Mouse (Mus musculus) forebrain, embryonic 12.5 days (tissue): Measurements from ENCODE around the gene Dffa. TPM values are rescaled to one million over a fixed set of nuclear protein-coding genes. Genes with fewer than 3 reads are reported as not detected.
"Not testable (repeated sequence)": the region's sequence is repeated elsewhere in the genome, so short reads cannot be mapped to it uniquely, and the experiment has no call there.

Source experiments
- ATAC-seq: fragments of 200-750 bp; cut with Nextera tagmentation; 2 replicates; pipeline ENCODE4 v1.8.0; 2017; ENCODE audit warnings: moderate TSS enrichment; ENCODE audit not compliant: low FRiP score
- H3K27ac ChIP-seq: fragments of 300-500 bp; sonication (generic); 2 replicates; pipeline ENCODE4 v1.5.1; 2016; ENCODE audit warnings: mild to moderate bottlenecking
- H3K27me3 ChIP-seq: fragments of 300-500 bp; sonication (generic); 2 replicates; pipeline ENCODE4 v1.6.1; 2016; ENCODE audit warnings: mild to moderate bottlenecking
- H3K36me3 ChIP-seq: fragments of 300-500 bp; sonication (generic); replicated peaks from 2 replicates; pipeline ENCODE4 v1.6.1; 2016; ENCODE audit warnings: mild to moderate bottlenecking
- H3K4me1 ChIP-seq: fragments of 300-500 bp; sonication (generic); 2 replicates; pipeline ENCODE4 v1.6.1; 2016
- H3K4me2 ChIP-seq: fragments of 300-500 bp; sonication (generic); 2 replicates; pipeline ENCODE4 v1.6.1; 2016; ENCODE audit warnings: mild to moderate bottlenecking, moderate library complexity
- H3K4me3 ChIP-seq: fragments of 300-500 bp; sonication (generic); replicated peaks from 2 replicates; pipeline ENCODE4 v1.5.1; 2016; ENCODE audit warnings: mild to moderate bottlenecking
- H3K9ac ChIP-seq: fragments of 300-500 bp; sonication (generic); 2 replicates; pipeline ENCODE4 v1.6.1; 2016; ENCODE audit warnings: mild to moderate bottlenecking
- H3K9me3 ChIP-seq: fragments of 300-500 bp; sonication (generic); 2 replicates; pipeline ENCODE4 v1.6.1; 2016
- WGBS: fragments of 180-500 bp; shearing (Covaris S2); methylation state at CpG from one replicate; pipeline ENCODE4 v1.1.7; 2016; 5-methylcytosine and 5-hydroxymethylcytosine counted together
- polyA plus RNA-seq: library from polyadenylated mRNA; unstranded; fragments of >200 nt; fragmentation: Nextera tagmentation; extraction: Ambion mirVana; gene quantifications from 2 replicates; pipeline ENCODE4 v1.2.1, GENCODE M21; 2016

Dffa gene
- polyA plus RNA-seq, 1 experiment from 2014 or later: 26.4 TPM

DNA sequence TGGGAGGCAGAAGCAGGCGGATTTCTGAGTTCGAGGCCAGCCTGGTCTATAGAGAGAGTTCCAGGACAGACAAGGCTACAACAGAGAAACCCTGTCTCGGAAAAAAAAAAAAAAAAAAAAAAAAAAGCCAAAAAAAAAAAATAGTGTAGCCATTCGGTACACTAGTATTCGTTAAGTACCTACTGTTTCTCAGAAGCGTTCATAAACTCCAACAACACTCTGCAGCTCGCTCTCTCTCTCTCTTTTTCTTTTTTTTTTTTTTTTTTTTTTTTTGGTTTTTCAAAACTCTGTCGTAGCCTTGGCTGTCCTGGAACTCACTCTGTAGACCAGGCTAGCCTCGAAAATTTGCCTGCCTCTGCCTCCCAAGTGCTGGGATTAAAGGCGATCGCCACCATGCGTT is 3.5 kb upstream of the Dffa start:
- peaks cover 26% of the 10 kb centered on the region for H3K4me1 ChIP-seq
- 89% methylated on average over 12 of the region's 12 CpGs for WGBS
- H3K27ac ChIP-seq: not testable (repeated sequence)

DNA sequence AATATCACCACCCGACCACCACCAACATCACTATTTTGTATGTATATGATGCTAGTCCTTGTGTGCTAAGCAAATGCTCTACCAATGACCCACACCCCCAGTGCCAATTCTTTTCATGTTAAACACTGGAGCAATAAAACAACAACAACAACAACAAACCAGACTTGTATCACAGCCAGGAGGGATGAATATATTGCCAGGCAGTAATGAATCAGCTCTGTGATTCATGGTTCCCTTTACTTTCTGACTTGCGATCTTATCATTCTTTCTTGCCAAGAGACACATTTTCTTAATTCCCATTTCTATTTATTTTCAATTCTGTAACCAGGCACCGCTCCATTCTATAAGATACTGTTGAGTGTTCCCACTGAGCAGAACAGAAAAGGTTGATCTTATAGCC is 2.5 kb upstream of the Dffa start:
- H3K4me2 ChIP-seq: no peak overlapping the region
- 89% methylated on average over 3 of the region's 3 CpGs for WGBS
- peaks cover 4% of the 10 kb centered on the region; the same call in 1 of the 2 replicates for H3K36me3 ChIP-seq
- no peaks in the 10 kb centered on the region for H3K27me3 ChIP-seq
- H3K27ac ChIP-seq: no peak overlapping the region
- ATAC-seq: no peak
- no peaks in the 10 kb centered on the region for H3K9me3 ChIP-seq
- no peak overlapping the region for H3K9ac ChIP-seq
- no peak overlapping the region for H3K4me3 ChIP-seq
- H3K4me1 ChIP-seq: peaks cover 26% of the 10 kb centered on the region

More for the DNA sequence above, 3.5 kb upstream of the Dffa start:
- H3K4me2 ChIP-seq, ATAC-seq, H3K9me3 ChIP-seq, H3K27me3 ChIP-seq, H3K36me3 ChIP-seq, H3K9ac ChIP-seq, H3K4me3 ChIP-seq: not testable (repeated sequence)

DNA sequence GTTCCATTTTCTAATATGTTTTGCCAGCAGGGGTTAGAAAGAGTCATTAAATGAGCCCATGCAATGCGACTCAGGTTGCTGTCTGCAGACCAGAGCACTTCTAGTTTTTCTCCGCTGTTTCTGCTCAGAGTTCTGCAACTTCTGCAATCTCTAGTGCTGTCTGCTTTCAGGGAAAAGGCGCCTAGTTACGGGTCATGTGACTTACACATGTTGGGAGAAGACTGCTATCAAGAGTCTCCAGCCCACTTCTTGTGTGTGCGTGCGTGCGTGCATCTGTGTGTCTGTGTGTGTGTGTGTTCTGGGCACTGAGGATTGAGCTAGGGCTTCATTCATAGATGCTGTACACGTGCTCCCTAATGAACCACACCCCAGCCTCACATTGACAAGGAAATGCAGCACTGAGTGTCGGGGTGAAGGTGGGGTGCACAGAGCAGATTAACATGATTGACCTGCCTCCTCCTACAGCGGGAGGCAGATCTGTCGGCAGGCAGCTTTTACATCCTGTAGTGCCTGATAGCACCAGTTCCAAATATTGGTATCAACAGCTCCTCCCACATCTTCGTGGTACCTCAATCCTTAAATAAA is 16.1 kb downstream of the Dffa start:
- not testable (repeated sequence) for H3K9ac ChIP-seq, H3K27ac ChIP-seq, H3K27me3 ChIP-seq, H3K9me3 ChIP-seq, H3K4me3 ChIP-seq, H3K4me2 ChIP-seq, H3K4me1 ChIP-seq, ATAC-seq
- WGBS: 84% methylated on average over 12 of the region's 12 CpGs
- H3K36me3 ChIP-seq: peaks cover 15% of the 10 kb centered on the region; the same call in 1 of the 2 replicates

DNA sequence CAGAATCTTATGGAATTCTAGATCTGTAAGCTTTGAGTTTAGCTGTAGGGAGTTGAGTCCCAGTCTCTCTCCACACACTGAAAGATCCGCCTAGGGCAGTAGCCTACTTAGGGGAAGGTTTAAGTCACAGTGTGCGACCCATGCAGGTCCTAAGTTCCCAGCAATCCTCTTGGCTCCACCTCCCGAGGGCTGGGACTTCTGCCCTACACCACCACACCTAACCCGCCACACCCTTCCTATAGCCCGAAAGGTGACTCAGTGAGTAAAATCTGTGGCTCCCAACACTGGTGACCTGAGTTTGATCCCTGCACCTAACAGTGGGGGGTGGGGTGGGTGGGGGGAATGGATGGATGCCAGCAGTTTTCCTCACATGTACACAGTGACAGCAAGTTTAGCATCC is 19.5 kb downstream of the Dffa start:
- Histone ChIP-seq H3K4me3 (no peak overlapping the region), H3K36me3 (peaks cover 19% of the 10 kb centered on the region), H3K9me3 (no peaks in the 10 kb centered on the region), H3K27me3 (no peaks in the 10 kb centered on the region), H3K9ac (no peak overlapping the region), H3K4me1 (0 out of 2 replicates have a peak, but pooled peaks cover 7% of the 10 kb centered on the region), H3K27ac (no peak overlapping the region), H3K4me2 (no peak overlapping the region)
- WGBS: 61% methylated on average over 5 of the region's 5 CpGs
- no peak for ATAC-seq

DNA sequence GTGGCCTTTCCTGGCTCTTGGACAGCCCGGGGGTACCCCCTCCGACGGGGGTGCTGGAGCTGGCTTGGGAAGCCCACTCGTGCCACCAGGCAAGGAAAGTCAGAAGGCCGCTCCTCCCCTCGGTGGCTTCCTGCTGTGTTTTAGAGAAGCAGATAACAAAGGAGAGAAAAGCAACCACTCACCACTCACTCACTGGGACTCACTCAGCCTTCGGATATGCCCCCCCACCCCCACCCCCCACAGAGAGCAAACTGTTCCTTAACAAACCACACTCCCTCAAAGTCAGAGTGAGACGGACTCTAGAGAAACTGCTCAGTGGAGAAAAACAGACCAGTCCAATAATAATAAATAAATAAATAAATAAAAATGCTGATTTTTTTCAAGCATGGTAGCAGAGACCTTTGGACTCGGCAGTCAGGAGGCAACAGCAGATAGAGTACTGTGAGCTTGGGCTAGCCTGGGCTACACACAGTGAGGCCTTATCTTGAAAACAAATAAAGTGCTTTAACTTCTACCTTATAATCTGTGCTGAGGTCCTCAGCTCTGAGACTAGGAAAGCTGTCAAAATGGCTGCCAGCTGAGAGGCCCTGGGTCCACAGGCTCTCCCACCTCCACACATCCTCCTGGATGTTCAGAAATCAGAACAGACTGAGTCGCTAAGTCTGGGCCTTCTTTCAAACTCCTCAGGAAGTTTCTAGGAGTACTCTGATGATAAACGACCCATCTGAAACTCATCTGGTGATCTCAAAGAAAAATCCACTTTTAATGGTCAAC is 21.6 kb downstream of the Dffa start:
- Histone ChIP-seq H3K4me1 (0 out of 2 replicates have a peak, but pooled peaks cover 7% of the 10 kb centered on the region), H3K4me2 (no peak overlapping the region), H3K27ac (no peak overlapping the region), H3K9me3 (no peaks in the 10 kb centered on the region), H3K36me3 (peaks cover 29% of the 10 kb centered on the region), H3K9ac (no peak overlapping the region), H3K4me3 (no peak overlapping the region), H3K27me3 (no peaks in the 10 kb centered on the region)
- ATAC-seq: no peak
- WGBS: 42% methylated on average over 11 of the region's 11 CpGs

DNA sequence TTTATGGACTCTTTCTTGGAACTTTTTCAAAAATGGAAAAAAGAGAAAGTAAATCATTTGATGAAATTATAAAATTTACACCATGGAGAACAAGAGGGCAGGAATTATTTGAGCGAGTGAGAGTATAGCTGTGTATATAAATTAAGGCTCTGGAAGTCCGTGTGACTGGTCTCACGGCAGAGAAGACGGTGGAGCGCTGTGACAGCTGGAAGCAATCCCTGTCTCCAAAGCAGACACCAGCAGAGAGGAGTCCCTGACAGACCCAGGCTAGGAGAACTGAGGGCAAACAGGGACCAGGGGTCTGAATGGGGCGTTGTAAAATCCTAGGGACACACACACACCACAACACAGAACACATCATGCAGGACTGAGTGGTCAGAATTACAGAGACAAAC is 22.2 kb downstream of the Dffa start:
- no peak overlapping the region for H3K27ac ChIP-seq
- H3K9me3 ChIP-seq: no peaks in the 10 kb centered on the region
- ATAC-seq: no peak
- 0 out of 2 replicates have a peak, but pooled peaks cover 7% of the 10 kb centered on the region for H3K4me1 ChIP-seq
- no peaks in the 10 kb centered on the region for H3K27me3 ChIP-seq
- H3K4me3 ChIP-seq: no peak overlapping the region
- H3K36me3 ChIP-seq: peaks cover 35% of the 10 kb centered on the region
- no peak overlapping the region for H3K9ac ChIP-seq
- no peak overlapping the region for H3K4me2 ChIP-seq
- 87% methylated on average over 6 of the region's 6 CpGs for WGBS

DNA sequence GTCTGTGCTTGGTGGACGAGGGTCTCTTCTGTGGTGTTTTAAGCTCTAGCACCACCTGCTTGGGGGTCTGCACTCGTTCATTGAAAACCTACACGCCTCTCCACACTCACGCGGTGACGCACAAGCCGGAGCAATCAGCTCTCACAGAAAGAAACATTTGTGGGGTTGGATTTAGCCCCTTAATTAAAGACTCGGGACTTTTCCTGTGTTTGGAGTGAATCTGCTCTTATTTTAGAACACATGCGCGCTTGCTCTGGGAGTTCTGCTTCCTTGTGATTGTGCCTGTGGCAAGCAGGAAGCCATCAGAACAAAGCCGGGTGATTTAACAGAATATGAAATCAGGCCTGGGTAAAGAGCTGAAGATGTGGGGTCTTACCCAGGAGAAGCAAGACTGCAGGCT is 22.7 kb downstream of the Dffa start, which contains the start of gene Cort:
Cort (minus strand) TSS at position 101 of the 400 bp plus-strand sequence.
- H3K9me3 ChIP-seq: no peaks in the 10 kb centered on the region
- H3K4me2 ChIP-seq: no peak within 1 kb of the TSS
- no peak within 1 kb of the TSS for H3K9ac ChIP-seq
- H3K27me3 ChIP-seq: no peaks in the 10 kb centered on the region
- H3K4me1 ChIP-seq: 0 out of 2 replicates have a peak, but pooled peaks cover 7% of the 10 kb centered on the region
- peaks cover 40% of the 10 kb centered on the region for H3K36me3 ChIP-seq
- WGBS: 86% methylated on average over 11 of the region's 11 CpGs
- ATAC-seq: no peak
- H3K4me3 ChIP-seq: no peak within 1 kb of the TSS
- H3K27ac ChIP-seq: no peak within 1 kb of the TSS

DNA sequence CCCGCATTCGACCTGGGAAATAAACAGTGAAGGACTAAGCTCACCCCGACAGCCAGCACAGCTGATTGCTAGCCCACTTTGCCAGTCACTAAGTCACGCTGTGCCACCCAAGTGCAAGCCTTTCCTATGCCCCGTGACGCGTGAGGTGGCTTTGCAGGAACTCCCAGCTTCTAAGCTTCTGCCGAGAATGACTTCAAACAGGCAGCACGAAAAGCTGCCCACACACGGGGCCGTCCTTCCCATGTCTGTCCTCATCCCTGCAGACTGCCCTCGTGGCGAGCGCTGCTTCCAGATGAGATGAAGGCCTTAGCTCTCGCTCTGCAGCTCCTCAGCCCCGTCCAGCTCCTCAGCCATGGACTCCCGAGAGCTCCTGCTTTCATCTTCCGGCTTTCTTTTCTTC is 24.5 kb downstream of the Dffa start:
- 90% methylated on average over 18 of the region's 18 CpGs for WGBS
- H3K27ac ChIP-seq: no peak overlapping the region
- no peak for ATAC-seq
- H3K4me2 ChIP-seq: no peak overlapping the region
- H3K4me3 ChIP-seq: no peak overlapping the region
- H3K9me3 ChIP-seq: no peaks in the 10 kb centered on the region
- H3K4me1 ChIP-seq: 0 out of 2 replicates have a peak, but pooled peaks cover 7% of the 10 kb centered on the region
- H3K27me3 ChIP-seq: no peaks in the 10 kb centered on the region
- no peak overlapping the region for H3K9ac ChIP-seq
- H3K36me3 ChIP-seq: peaks cover 44% of the 10 kb centered on the region

DNA sequence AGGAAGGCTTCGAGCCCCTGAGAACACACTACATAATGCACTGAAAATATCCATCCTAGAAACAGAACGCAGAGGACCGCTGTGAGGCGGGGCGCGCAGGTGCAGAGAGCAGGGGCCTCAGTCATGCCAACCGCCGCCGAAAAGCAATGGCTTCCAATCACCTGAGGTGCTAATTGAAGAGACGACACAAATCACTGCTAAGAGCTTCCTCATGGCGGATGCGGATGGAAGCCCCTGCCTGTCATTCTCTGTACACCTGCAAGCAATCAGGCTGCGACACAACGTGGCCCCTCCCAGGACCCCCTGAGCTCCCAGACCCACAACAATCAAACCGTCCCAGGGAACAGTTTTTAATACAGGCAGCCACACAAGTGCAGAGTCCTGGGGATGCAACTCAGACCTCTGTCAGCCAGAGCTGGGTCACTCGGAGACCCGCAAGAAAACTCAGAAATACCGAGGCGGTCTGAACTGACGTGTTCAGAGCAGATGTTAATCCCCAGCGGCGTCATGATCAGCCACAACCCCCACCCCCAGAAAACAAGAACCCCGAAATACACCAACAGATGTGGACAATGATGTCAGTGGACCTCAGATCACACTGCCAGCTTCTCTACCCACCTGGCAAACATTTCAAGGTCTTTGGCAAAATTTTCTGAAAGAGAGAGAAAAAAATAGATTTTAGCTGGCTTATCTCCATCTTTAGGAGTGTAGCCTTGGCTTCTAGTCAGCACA is 27.2 kb downstream of the Dffa start:
- Histone ChIP-seq H3K4me3 (no peak overlapping the region), H3K9me3 (no peaks in the 10 kb centered on the region), H3K27ac (no peak overlapping the region), H3K4me1 (peaks cover under 1% of the 10 kb centered on the region; the same call in 1 of the 2 replicates), H3K27me3 (no peaks in the 10 kb centered on the region), H3K4me2 (no peak overlapping the region), H3K36me3 (peaks cover 44% of the 10 kb centered on the region), H3K9ac (no peak overlapping the region)
- WGBS: 90% methylated on average over 23 of the region's 23 CpGs
- ATAC-seq: no peak

DNA sequence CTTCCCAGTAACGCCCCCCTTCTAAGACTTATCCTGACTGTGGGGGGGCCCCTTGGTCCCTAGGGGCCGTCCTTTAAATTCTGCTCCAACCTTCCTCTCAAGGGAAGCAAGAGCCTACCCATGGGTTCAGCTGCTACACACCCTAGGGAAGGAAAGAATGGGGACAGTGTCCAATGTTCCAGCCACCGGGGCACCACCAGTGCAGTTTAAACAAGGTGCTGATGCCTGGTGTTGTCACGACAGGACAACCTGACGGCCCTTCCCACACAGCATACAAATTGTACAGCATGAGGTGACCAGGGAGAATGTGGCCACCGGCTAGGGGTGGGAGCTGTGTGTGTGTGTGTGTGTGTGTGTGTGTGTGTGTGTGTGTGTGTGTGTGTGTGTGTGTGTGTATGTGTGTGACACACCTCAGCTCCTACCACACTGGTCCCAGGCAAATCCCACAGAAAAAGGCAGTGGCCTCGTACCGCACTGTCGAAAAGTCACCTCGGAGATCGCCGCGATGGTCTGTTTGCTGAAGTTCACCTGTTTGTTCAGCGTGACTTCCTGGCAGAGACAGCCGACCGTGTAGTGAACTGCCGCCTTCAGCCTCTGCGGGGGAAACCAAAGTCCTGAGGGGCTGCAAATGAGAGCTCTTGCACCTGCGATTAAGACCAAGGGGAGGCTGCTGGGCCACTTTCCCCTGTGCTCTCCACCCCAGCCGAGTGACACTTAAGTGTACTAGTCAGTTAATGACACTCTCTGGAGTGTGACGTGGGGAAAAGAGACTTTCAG is 28.0 kb downstream of the Dffa start:
- ATAC-seq: no peak
- no peak overlapping the region for H3K4me3 ChIP-seq
- 91% methylated on average over 21 of the region's 21 CpGs for WGBS
- H3K4me2 ChIP-seq: no peak overlapping the region
- H3K9ac ChIP-seq: no peak overlapping the region
- H3K27me3 ChIP-seq: no peaks in the 10 kb centered on the region
- no peaks in the 10 kb centered on the region for H3K9me3 ChIP-seq
- peaks cover 8% of the 10 kb centered on the region for H3K4me1 ChIP-seq
- peaks cover 44% of the 10 kb centered on the region for H3K36me3 ChIP-seq
- H3K27ac ChIP-seq: no peak overlapping the region

DNA sequence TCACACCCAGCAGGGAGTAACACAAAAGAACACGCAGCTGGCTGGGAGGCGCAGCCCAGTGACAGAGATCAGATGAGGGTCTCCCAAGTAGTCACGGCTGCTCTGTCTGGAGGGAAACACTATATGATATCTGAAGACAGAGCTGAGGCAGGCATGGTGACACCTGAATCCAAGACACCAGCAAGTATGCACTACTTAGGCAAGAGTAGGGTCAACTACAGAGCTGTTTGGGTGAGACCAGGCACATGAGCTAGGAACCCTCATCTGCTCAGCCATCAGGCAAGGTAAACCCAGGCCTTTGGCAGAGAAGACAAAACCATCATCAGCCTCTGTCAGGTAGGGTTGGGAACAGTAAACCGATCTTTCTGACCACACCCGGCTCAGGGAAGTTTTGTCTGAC is 29.4 kb downstream of the Dffa start:
- H3K9me3 ChIP-seq: no peaks in the 10 kb centered on the region
- H3K36me3 ChIP-seq: peaks cover 33% of the 10 kb centered on the region
- H3K9ac ChIP-seq: no peak overlapping the region
- 80% methylated on average over 5 of the region's 5 CpGs for WGBS
- no peaks in the 10 kb centered on the region for H3K27me3 ChIP-seq
- no peak overlapping the region for H3K27ac ChIP-seq
- ATAC-seq: no peak
- H3K4me2 ChIP-seq: no peak overlapping the region
- H3K4me1 ChIP-seq: peaks cover 9% of the 10 kb centered on the region
- no peak overlapping the region for H3K4me3 ChIP-seq
